Mouse (Mus musculus) brown adipose tissue, adult 24 weeks (tissue): Measurements from ENCODE around the gene Eif4g3. TPM values are rescaled to one million over a fixed set of nuclear protein-coding genes. Genes with fewer than 3 reads are reported as not detected.

ENCODE experiments used
- H3K27ac ChIP-seq: fragments of 200-500 bp; replicated peaks from 2 replicates; pipeline ENCODE4 v1.5.1; 2012; ENCODE audit warnings: low read depth, mild to moderate bottlenecking, low read length
- H3K4me1 ChIP-seq: fragments of 200-500 bp; 2 replicates; pipeline ENCODE4 v1.6.1; 2012; ENCODE audit warnings: low read length, mixed read lengths; ENCODE audit not compliant: control insufficient read depth, insufficient read depth, insufficient read length
- H3K4me3 ChIP-seq: fragments of 200-500 bp; 2 replicates; pipeline ENCODE4 v1.5.1; 2012; ENCODE audit warnings: low read depth, mild to moderate bottlenecking, low read length, moderate library complexity; ENCODE audit not compliant: insufficient read depth
- polyA plus RNA-seq: library from polyadenylated mRNA; stranded (reverse); fragments of >200 nt; gene quantifications from 2 replicates; pipeline ENCODE4 v1.2.4, GENCODE M21; 2012; ENCODE audit not compliant: missing spikeins, insufficient read depth, insufficient read length

Eif4g3 gene
- polyA plus RNA-seq, 1 experiment: 18.6 TPM

DNA sequence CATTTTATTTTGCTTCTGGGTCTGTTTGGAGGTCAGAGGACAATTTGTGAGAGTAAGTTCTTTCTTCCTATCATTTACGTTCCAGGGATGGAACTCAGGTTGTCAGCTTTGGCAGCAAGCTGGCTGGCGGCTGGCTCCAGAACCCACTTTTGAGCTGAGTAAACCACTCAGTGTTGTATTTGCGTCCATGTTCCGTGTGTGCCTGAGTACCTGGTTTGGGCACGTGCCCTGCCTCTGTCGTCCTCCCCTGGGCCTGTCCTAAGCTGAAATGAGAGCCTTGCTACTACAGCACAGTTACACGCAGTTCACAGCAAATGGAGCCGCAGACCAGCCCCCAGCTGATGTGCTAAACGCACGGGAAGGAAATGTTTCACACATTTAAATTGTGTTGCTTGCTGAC lies 39.0 kb downstream of the Eif4g3 start:
- Histone ChIP-seq H3K4me3 (no peak overlapping the region), H3K4me1 (no peaks in the 10 kb centered on the region), H3K27ac (no peak overlapping the region)

DNA sequence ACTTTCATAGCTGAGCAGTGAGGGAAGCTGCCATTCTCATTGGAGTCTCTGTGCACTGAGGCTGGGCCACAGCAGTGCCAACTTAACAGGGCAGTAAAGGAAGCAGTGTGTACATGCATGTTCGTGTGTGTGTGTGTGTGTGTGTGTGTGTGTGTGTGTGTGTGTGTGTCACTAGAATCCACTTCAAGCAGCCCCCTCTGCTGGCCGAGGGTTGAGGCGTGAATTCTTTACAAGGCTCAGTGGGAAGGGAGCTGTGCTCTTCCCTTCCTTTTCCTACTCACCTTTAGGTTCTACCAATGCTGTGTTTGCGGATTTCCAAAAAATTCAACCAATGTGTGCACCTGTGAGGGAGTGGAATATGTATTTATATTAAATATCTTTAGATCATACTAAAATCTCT lies 41.0 kb downstream of the Eif4g3 start:
- Histone ChIP-seq H3K4me1 (no peaks in the 10 kb centered on the region), H3K27ac (no peak overlapping the region), H3K4me3 (no peak overlapping the region)

DNA sequence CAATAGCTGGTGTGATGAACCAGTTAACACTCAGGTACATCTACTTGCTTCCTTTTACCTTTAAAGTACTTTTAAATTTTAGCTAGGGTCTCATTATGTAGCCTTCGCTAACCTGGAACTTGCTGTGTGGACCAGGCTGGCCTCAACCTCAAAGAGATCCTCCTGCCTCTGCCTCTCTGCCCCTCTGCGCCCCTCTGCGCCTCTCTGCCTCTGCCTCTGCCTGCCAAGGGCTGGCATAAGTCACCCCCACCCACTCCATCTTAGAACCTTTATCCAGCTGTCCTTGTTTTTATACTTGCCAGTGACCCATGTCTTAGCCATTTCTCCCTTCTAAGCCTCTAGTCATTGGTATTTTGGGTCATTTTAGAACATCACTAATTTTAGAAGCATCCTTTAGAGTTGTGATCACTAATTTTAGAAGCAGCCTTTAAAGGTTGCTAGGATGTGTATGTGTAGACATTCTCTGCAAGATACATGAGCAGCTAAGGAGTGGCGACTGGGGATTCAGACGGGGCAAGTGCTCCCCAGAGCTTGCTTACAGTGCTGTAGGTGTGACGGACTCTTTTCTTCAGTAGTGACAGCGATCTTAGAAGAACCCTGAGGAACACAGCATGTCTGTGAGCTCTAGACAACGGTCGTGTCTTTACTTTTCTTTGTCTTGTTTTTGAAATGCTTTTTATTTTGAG lies 42.8 kb downstream of the Eif4g3 start:
- Histone ChIP-seq H3K4me1 (no peaks in the 10 kb centered on the region), H3K4me3 (no peak overlapping the region), H3K27ac (no peak overlapping the region)

DNA sequence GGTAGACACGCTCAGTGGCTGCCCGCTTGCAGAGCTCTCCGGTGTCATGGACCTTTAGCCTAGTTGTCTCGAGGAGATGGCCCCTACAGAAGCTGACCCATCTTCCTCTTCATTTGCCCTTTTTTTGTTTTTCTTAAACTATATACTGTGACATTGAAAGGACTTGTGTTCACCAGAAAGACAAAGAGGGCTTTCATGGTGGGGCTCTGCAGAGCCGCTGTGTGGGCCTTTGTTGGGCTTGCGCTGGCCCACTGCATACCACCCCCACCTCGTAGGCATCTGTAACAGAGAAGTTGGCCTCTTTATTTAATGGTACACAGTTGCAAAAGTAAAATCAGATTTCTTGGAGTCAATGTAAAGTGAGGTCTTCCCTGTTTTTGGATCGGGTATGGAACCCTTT lies 44.3 kb downstream of the Eif4g3 start:
- H3K4me3 ChIP-seq: no peak overlapping the region
- H3K27ac ChIP-seq: no peak overlapping the region
- no peaks in the 10 kb centered on the region for H3K4me1 ChIP-seq

DNA sequence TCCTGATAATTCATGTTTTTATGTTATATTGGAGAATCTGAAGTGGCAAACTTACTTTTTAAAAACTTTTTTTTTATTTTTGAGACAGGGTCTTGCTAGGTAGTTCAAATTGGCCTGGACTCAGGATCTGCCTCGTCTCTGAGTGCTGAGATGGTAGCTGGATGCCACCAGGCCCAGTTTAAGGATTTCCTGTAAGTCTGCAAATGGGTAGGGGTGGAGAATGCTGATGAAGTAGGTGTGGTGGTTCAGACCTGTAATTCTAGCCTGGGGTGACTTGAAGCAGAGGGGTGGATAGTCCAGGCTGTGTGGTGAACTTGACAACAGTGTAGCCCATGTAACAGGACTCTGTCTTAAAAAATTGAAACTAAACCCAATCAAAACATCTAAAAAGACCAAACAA lies 45.1 kb downstream of the Eif4g3 start:
- Histone ChIP-seq H3K4me1 (no peaks in the 10 kb centered on the region), H3K4me3 (no peak overlapping the region), H3K27ac (no peak overlapping the region)

DNA sequence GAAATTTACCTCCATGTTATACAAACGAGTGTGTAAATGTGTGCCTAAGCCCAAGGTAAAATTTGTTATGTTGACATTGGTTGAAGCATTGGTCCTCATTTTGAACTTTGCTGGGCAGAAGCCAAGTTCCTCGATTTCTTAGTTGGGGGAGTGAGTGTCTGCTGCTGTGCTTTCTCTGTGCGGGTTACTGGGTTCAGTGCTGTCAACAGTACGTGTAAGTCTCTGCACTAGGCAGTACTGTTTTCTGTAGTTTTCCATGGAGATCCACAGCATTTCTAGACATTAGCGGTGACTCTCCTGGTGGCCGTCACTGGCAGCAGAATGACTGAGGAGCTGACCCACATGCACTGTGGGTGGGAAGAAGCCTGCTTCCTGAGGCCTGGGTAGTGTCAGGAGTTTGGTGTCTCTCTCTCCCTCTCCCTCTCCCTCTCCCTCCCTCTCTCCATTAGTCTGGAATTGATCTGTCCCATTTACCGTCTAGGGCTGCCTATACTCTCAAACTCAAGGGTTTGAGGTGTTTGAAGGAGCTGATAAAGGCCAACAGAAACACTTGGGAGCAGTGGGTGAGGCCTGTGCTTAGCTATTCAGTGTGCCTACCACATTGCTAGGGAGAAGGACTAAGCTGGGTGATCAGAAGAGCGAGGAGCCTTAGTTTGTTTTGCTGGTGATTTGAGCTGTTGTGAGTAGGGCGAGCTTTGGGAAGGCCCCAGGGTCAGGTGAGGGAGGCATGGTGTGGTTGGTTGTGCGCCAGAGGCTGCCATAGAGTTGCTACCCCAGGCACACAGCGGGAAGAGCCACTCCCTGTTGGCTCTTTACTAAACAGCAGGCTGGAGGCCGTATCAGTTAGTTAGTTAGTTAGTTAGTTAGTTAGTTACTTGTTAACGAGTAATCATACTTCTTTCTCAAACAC lies 45.8 kb downstream of the Eif4g3 start:
- H3K27ac ChIP-seq: no peak overlapping the region
- no peak overlapping the region for H3K4me3 ChIP-seq
- H3K4me1 ChIP-seq: no peaks in the 10 kb centered on the region

DNA sequence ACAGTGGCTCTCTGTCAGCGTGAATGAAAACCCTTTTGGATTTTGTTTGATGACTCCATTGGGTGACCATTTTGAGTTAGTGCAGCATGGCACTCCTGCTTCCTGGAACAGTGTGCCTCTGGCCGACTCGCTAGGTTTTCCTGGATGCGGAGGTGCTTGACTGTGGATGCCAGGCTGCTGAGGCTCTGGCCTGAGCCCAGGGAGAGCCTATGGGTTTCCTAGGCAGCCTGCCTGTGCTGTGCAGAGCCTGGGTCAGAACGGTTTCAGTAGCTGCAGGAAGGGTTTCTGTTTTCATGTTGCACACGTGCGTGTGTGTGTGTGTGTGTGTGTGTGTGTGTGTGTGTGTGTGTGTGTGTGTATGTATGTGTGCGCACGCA lies 46.4 kb downstream of the Eif4g3 start:
- no peak overlapping the region for H3K4me3 ChIP-seq
- no peak overlapping the region for H3K27ac ChIP-seq

DNA sequence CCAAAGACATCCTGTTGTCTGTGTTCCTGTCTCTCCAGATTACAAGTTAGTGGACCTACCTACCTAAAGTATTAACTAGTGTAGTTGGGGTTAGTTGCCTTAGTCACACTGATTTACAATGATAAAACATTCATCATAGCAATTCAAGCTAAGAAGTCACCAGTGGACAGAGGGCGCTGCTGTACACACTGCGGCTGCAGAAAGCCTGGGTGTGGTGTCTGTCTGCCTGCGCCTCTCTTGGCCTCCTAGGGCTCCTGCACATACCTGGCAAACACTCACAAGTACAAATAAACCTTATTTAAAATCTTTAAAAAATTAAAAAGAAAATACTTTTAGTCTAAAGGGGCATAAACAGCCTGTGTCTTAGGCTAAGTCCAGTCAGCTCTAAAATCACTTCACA lies 47.8 kb downstream of the Eif4g3 start:
- Histone ChIP-seq H3K27ac (no peak overlapping the region), H3K4me3 (no peak overlapping the region), H3K4me1 (no peaks in the 10 kb centered on the region)

More for the DNA sequence above, 46.4 kb downstream of the Eif4g3 start:
- no peaks in the 10 kb centered on the region for H3K4me1 ChIP-seq

DNA sequence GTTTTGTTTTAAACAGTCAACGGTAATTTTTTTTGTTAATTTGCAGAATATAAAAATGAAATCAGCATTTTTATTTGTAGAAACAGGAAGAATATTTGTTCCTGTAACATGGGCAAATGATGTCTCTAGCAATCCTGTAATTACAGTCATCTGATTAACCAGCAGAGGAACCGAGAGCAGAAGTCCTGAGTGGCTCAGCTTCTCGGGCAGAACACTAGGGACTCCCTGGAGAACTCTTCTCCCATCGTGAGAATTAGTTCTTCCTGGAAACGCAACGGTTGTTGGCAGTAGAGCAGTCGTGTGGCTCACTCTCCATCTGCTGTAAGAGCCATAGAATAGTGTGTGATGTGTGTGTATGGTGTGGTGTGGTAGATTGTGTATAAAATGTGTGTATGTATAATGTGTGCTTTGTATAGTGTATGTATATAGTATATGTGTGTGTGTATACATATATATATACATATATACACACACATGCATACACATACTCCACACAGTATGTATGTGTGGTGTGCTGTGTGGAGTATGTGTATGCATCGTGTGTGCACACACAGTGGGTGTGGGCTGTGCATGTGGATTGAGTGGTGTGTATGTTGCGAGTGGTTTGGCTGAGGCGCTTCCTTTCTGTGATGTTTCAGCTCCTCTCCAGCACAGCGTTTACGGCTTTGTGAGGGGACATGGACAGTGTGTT lies 48.9 kb downstream of the Eif4g3 start:
- H3K27ac ChIP-seq: peak overlapping the region; percentile 34; the same call in 1 of the 2 replicates
- H3K4me3 ChIP-seq: no peak overlapping the region
- no peaks in the 10 kb centered on the region for H3K4me1 ChIP-seq

DNA sequence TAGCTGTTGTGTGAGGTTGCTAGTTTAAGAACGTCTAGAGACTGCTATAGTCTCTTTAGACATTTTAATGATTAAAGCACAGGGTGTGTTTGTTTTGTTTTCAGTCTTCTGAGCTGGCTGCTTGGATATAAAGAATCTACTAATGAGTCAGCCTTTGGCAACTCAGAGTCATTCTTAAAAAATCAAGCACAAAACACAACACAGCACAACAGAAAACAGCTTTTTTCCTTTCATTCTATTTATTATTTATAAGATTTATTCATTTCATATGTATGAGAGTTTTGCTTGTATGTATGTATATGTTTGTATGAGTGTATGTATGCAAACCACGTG lies 49.4 kb downstream of the Eif4g3 start:
- Histone ChIP-seq H3K4me3 (no peak overlapping the region), H3K27ac (peak overlapping the region; percentile 34; the same call in 1 of the 2 replicates)

DNA sequence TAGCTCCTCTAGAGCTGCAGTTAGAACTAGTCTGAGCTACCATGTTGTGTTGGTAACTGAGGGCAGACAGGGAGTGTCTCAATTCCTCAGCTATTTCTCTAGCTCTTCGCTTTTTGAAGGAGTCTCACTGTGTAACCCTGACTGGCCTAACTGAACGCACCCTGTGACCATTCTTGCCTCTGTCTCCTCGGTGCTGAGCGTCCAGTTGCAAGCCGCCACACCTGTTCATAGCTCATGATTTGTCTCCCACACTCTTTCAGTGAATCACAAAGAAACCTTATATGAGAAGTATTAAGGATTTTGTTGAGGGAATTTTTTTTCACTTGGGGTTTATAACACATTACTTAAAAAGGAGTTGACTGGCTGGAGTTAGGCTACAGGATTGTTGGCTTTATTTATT lies 49.8 kb downstream of the Eif4g3 start:
- H3K4me3 ChIP-seq: no peak overlapping the region
- H3K27ac ChIP-seq: no peak overlapping the region

More for the DNA sequence above, 49.4 kb downstream of the Eif4g3 start:
- H3K4me1 ChIP-seq: no peaks in the 10 kb centered on the region

DNA sequence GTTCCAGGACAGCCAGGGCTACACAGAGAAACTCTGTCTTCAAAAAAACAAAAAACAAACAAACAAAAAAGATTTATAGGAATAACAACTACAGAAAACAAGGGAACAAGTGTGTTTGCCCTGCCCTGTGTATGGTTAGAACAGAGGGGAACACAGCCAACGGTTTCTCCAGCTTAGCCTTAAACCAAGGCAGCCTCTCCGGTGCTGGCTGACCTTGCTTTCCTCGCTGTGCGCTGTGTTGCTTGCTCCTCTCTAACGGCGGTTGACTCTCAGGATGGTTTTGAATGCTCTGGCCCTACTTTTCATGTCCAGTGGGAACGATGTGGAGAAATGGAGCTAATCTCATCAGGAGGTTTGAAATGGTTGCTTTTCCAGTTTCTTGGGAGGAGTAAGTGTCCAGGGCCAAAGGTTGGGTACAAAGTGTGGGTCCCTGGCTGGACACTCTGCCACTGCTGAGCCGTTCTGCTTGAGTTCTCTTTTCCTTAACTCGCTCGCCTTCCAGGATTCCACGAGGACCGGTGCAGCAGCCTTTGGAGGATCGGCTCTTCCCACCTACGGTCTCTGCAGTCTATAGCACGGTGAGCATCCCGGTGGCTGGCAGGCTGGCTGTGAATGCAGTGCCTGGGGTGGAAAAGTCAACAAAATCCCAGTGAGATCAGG lies 52.1 kb downstream of the Eif4g3 start:
- H3K4me3 ChIP-seq: no peak overlapping the region
- no peaks in the 10 kb centered on the region for H3K4me1 ChIP-seq
- H3K27ac ChIP-seq: no peak overlapping the region

More for the DNA sequence above, 49.8 kb downstream of the Eif4g3 start:
- H3K4me1 ChIP-seq: no peaks in the 10 kb centered on the region

DNA sequence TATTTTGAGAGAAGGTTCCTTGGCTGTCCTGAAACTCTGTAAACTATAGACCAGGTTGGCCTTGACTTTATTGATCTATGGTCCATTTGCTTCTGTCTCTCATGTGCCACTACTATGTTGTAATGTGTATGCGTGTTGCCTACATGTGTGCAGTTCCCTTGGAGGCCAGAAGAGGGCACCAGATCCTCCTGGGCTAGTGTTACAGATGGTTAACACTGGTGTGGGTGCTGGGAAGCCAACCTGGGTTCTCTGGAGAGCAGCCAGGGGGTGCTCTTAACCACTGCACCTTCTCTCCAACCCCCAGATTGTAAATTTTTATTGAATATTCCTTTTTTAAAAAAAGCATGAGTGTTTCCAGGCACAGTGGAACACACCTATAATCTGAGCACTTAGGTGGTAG lies 53.0 kb downstream of the Eif4g3 start:
- no peaks in the 10 kb centered on the region for H3K4me1 ChIP-seq
- no peak overlapping the region for H3K4me3 ChIP-seq
- no peak overlapping the region for H3K27ac ChIP-seq

DNA sequence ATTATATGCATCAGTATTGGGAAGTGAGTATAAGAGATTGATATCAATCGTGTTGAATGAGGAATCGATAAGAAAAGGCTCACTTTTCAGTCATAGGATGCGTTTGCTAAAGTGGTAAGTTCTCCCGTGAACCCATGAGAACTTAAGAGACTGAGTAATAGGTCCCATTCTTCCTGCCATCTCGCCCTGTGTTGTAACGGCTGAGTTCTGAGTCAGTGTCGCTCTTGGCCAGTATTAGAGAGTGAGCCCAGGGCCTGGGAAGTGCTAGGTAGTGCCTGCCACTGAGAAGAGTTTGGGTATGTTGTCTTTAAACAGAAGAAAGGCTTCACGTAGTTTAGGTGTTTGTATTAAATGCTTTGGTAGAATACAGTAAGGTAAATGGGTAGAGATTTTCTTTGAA lies 53.5 kb downstream of the Eif4g3 start:
- no peak overlapping the region for H3K27ac ChIP-seq
- H3K4me3 ChIP-seq: no peak overlapping the region
- H3K4me1 ChIP-seq: no peaks in the 10 kb centered on the region

DNA sequence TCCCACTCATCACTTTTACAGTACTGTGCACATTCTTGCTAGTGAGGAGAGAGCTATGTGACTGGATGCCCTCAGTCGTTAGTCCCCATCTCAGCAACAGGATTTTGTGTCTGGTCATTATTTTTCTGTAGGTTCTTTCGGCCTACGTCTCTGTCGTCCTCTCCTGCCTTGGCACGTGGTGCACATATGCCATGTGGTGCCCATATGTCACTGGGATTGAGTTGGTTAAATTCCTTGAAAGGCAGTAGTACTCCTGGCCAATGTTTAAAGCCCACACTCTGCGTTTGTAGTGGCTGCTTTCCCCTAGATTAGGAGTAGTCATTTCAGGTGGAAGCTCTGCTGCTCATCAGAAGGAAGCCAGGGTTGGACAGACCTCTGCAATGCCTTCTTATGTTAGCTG lies 56.7 kb downstream of the Eif4g3 start:
- no peaks in the 10 kb centered on the region for H3K4me1 ChIP-seq
- no peak overlapping the region for H3K27ac ChIP-seq
- H3K4me3 ChIP-seq: no peak overlapping the region
